Mouse (Mus musculus): Measurements from ENCODE around the gene Wdr31.

- TF ChIP-seq CTCF (IDR thresholded peaks at IDR 0.05) (no peak), EP300 (IDR thresholded peaks at IDR 0.05) (no peak)
Observed at GRCm38 (mm10) chr4:62501964-62502732, 31.5 kb upstream of the Wdr31 start.

Measured in lung, postnatal 0 days (tissue).